9 mouse cellular contexts compared by ENCODE assay signal in genomic region chr2:61805541-61806345, GRCm38 (mm10). TPM values are rescaled to one million over a fixed set of nuclear protein-coding genes. Genes with fewer than 3 reads are reported as not detected.
DNase-seq lines count a peak whose midpoint lies in the region; ATAC-seq and TF ChIP-seq lines count a peak whose summit lies in the region.
"Had no signal": no experiment of that assay in that cellular context is flagged by ENCODE, and none has a peak within 500 bp of the region (broad histone marks: within the 10 kb centered on the region; RNA-seq: fewer than 3 reads in every experiment).

No protein-coding gene starts in this region.

- WGBS in heart, embryonic 12.5 days = under 1% methylated on average over 39 of the region's 39 CpGs
- WGBS in embryonic facial prominence, embryonic 11.5 days = under 1% methylated on average over 39 of the region's 39 CpGs
- WGBS in hindbrain, embryonic 16.5 days = under 1% methylated on average over 37 of the region's 39 CpGs
- under 1% methylated on average over 39 of the region's 39 CpGs for WGBS in midbrain, embryonic 16.5 days

- no peak for DNase-seq in heart, adult 8-10 months (ENCODE audit: low spot score)
- peak; percentile 47 for DNase-seq in embryonic facial prominence, embryonic 11.5 days (ENCODE audit: low spot score)
- DNase-seq in gastrocnemius, adult 8-10 months (ENCODE audit: low spot score in 2 of 2) = no peak
- no peak for DNase-seq in spleen, postnatal 4 days (ENCODE audit: low spot score in 2 of 2)

- H3K4me3 ChIP-seq in heart, embryonic 12.5 days = peak overlapping the region; percentile 15
- H3K4me3 ChIP-seq in ES-Bruce4 (ENCODE audit: low read depth, low read length) = peak overlapping the region; percentile 52
- H3K4me3 ChIP-seq in embryonic facial prominence, embryonic 11.5 days (ENCODE audit: low read depth, low read length) = no peak overlapping the region
- H3K4me3 ChIP-seq in hindbrain, embryonic 16.5 days (ENCODE audit: low read length) = peak overlapping the region; percentile 22
- peak overlapping the region; percentile 15 for H3K4me3 ChIP-seq in midbrain, embryonic 16.5 days (ENCODE audit: low read depth, low read length)

- peak overlapping the region; percentile 48 for H3K4me2 ChIP-seq in heart, embryonic 12.5 days
- no peak overlapping the region for H3K4me2 ChIP-seq in embryonic facial prominence, embryonic 11.5 days (ENCODE audit: low read depth, low read length)
- peak overlapping the region; percentile 22; the same call in 1 of the 2 replicates for H3K4me2 ChIP-seq in hindbrain, embryonic 16.5 days (ENCODE audit: low read length)
- 0 out of 2 replicates have a peak overlapping the region, but pooled peaks have one; percentile 5 for H3K4me2 ChIP-seq in midbrain, embryonic 16.5 days (ENCODE audit: low read length)

- H3K27me3 ChIP-seq in heart, embryonic 12.5 days (replicated peaks) = peaks cover 64% of the 10 kb centered on the region
- peaks cover 16% of the 10 kb centered on the region for H3K27me3 ChIP-seq in ES-Bruce4 (ENCODE audit: control insufficient read depth, insufficient read depth, low read length, poor library complexity, severe bottlenecking)
- peaks cover 27% of the 10 kb centered on the region for H3K27me3 ChIP-seq in embryonic facial prominence, embryonic 11.5 days (ENCODE audit: control insufficient read depth, insufficient read depth, low read length)
- peaks cover 54% of the 10 kb centered on the region for H3K27me3 ChIP-seq in hindbrain, embryonic 16.5 days (replicated peaks; ENCODE audit: control insufficient read depth, insufficient read depth, low read length)
- peaks cover 45% of the 10 kb centered on the region for H3K27me3 ChIP-seq in midbrain, embryonic 16.5 days (ENCODE audit: control insufficient read depth, insufficient read depth, low read depth, low read length)

- H3K36me3 ChIP-seq in heart, embryonic 12.5 days = no peaks in the 10 kb centered on the region
- H3K36me3 ChIP-seq in ES-Bruce4 (ENCODE audit: control insufficient read depth, insufficient read depth, low read length, poor library complexity, severe bottlenecking) = no peaks in the 10 kb centered on the region
- H3K36me3 ChIP-seq in embryonic facial prominence, embryonic 11.5 days (replicated peaks; ENCODE audit: control insufficient read depth, insufficient read depth, low read depth, low read length) = no peaks in the 10 kb centered on the region
- H3K36me3 ChIP-seq in hindbrain, embryonic 16.5 days (ENCODE audit: control insufficient read depth, insufficient read depth, low read length) = no peaks in the 10 kb centered on the region
- no peaks in the 10 kb centered on the region for H3K36me3 ChIP-seq in midbrain, embryonic 16.5 days (ENCODE audit: control insufficient read depth, insufficient read depth, low read length)

- no peak for TF ChIP-seq CTCF in ES-Bruce4 (IDR thresholded peaks at IDR 0.05; ENCODE audit: low read depth, low read length)

- H3K9me3 ChIP-seq in heart, embryonic 12.5 days (replicated peaks) = no peaks in the 10 kb centered on the region
- H3K9me3 ChIP-seq in ES-Bruce4 (replicated peaks; ENCODE audit: control insufficient read depth, insufficient read depth, low read length, poor library complexity, severe bottlenecking) = no peaks in the 10 kb centered on the region
- H3K9me3 ChIP-seq in embryonic facial prominence, embryonic 11.5 days (replicated peaks; ENCODE audit: control insufficient read depth, low read length) = no peaks in the 10 kb centered on the region
- H3K9me3 ChIP-seq in hindbrain, embryonic 16.5 days (ENCODE audit: control insufficient read depth, low read length) = no peaks in the 10 kb centered on the region
- H3K9me3 ChIP-seq in midbrain, embryonic 16.5 days (replicated peaks; ENCODE audit: control insufficient read depth, low read length, poor library complexity, severe bottlenecking) = no peaks in the 10 kb centered on the region; the same call in 1 of the 2 replicates

- ATAC-seq in heart, embryonic 12.5 days (ENCODE audit: insufficient number of reproducible peaks, low FRiP score) = no peak
- no peak for ATAC-seq in embryonic facial prominence, embryonic 11.5 days (replicated peaks; ENCODE audit: insufficient number of reproducible peaks, low FRiP score, low TSS enrichment, low read depth)
- ATAC-seq in hindbrain, embryonic 16.5 days = no peak
- ATAC-seq in midbrain, embryonic 16.5 days = peak; percentile 29; the same call in 1 of the 2 replicates

- no peak overlapping the region for H3K9ac ChIP-seq in heart, embryonic 12.5 days
- no peak overlapping the region for H3K9ac ChIP-seq in ES-Bruce4 (ENCODE audit: low read depth, poor library complexity, severe bottlenecking)
- H3K9ac ChIP-seq in embryonic facial prominence, embryonic 11.5 days (replicated peaks; ENCODE audit: low read length) = no peak overlapping the region
- no peak overlapping the region; the same call in 1 of the 2 replicates for H3K9ac ChIP-seq in hindbrain, embryonic 16.5 days (ENCODE audit: low read depth, low read length)
- H3K9ac ChIP-seq in midbrain, embryonic 16.5 days (ENCODE audit: low read depth, low read length) = no peak overlapping the region

- no peak for TF ChIP-seq EP300 in ES-Bruce4 (IDR thresholded peaks at IDR 0.05; ENCODE audit: insufficient read depth, low read depth, low read length)

- no peak for TF ChIP-seq POLR2A in ES-Bruce4 (IDR thresholded peaks at IDR 0.05; ENCODE audit: insufficient read depth, low read length)

- peaks cover 30% of the 10 kb centered on the region for H3K4me1 ChIP-seq in heart, embryonic 12.5 days (replicated peaks)
- H3K4me1 ChIP-seq in ES-Bruce4 (ENCODE audit: control insufficient read depth, insufficient read depth, low read length) = no peaks in the 10 kb centered on the region
- peaks cover 3% of the 10 kb centered on the region; the same call in 1 of the 2 replicates for H3K4me1 ChIP-seq in embryonic facial prominence, embryonic 11.5 days (ENCODE audit: control insufficient read depth, insufficient read depth, low read length)
- H3K4me1 ChIP-seq in hindbrain, embryonic 16.5 days (ENCODE audit: control insufficient read depth, insufficient read depth, low read depth, low read length) = peaks cover 10% of the 10 kb centered on the region
- peaks cover 10% of the 10 kb centered on the region; the same call in 1 of the 2 replicates for H3K4me1 ChIP-seq in midbrain, embryonic 16.5 days (ENCODE audit: control insufficient read depth, insufficient read depth, low read length)

- no peak overlapping the region for H3K27ac ChIP-seq in heart, embryonic 12.5 days (ENCODE audit: poor library complexity, severe bottlenecking)
- no peak overlapping the region for H3K27ac ChIP-seq in ES-Bruce4 (ENCODE audit: insufficient read depth, low read length)
- no peak overlapping the region for H3K27ac ChIP-seq in embryonic facial prominence, embryonic 11.5 days (replicated peaks; ENCODE audit: low read depth, low read length)
- no peak overlapping the region for H3K27ac ChIP-seq in hindbrain, embryonic 16.5 days (ENCODE audit: low read depth, low read length)
- peak overlapping the region; percentile 0; the same call in 1 of the 2 replicates for H3K27ac ChIP-seq in midbrain, embryonic 16.5 days (ENCODE audit: low read length)

RNA-seq across cellular contexts. Expression of gene Tbr1, which starts 3.0 kb away (rescaled TPM):
- not detected in 2 replicates for polyA plus RNA-seq in heart, embryonic 12.5 days (2016; fragmentation: Nextera tagmentation; extraction: Ambion mirVana)
- not detected for total RNA-seq in heart, adult 8-10 months (2022)
- not detected in 2 replicates for polyA plus RNA-seq in ES-Bruce4 (2011; ENCODE audit: insufficient read depth, insufficient read length, low read depth, missing spikeins)
- polyA plus RNA-seq in embryonic facial prominence, embryonic 11.5 days (2014; fragmentation: Nextera tagmentation; extraction: Ambion mirVana) = 0.57 and 0.65 TPM in 2 replicates
- 0.45 and 1.4 TPM in 2 replicates for polyA plus RNA-seq in hindbrain, embryonic 16.5 days (2015; fragmentation: Nextera tagmentation; extraction: Ambion mirVana)
- polyA plus RNA-seq in midbrain, embryonic 16.5 days (2015; fragmentation: Nextera tagmentation; extraction: Ambion mirVana) = 2.4 and 3.3 TPM in 2 replicates
- not detected for total RNA-seq in gastrocnemius, adult 8-10 months (2022)
- polyA plus RNA-seq: gonadal fat pad, adult 2 months had no signal
